In the genomic region with DNA sequence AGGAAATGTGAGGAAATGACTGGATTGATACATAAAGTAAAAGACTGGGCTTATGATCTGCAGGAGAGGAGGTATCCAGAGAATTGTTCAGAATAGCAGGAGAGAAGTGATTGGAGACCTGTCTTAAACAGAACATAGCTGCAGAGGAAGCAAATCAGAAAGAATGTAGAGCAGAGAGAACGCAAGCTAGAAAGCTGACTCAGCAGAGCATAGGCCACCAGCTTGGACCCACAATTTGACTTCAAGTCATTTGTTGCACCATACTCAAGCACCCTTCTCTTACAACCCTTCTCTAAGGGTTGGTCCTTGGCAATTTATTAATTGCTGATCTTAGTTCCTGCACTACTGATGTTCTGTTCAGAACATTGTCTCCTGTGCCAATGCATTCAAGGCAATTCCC, we compare ENCODE assay signal across 16 mouse cellular contexts.
"Had no signal": no experiment of that assay in that cellular context is flagged by ENCODE, and none has a peak within 500 bp of the region (broad histone marks: within the 10 kb centered on the region; RNA-seq: fewer than 3 reads in every experiment).

No protein-coding gene starts in this region.

- H3K27me3 ChIP-seq: neural tube, embryonic 13.5 days; neural tube, embryonic 15.5 days; stomach, embryonic 15.5 days had no signal

- H3K36me3 ChIP-seq: neural tube, embryonic 13.5 days; neural tube, embryonic 15.5 days; stomach, embryonic 15.5 days had no signal

- DNase-seq: retina, postnatal 1 day; right cerebral cortex, adult 18-20 months; right cerebral cortex, postnatal 14 days; right cerebral cortex, postnatal 25 days; right cerebral cortex, postnatal 4 days; spleen, adult 18-20 months; thymus, adult 18-20 months; thymus, adult 2 months; thymus, postnatal 14 days; thymus, postnatal 25 days; thymus, postnatal 36 days; thymus, postnatal 4 days had no signal

- H3K4me3 ChIP-seq: neural tube, embryonic 13.5 days; neural tube, embryonic 15.5 days; stomach, embryonic 15.5 days had no signal

- H3K9me3 ChIP-seq: neural tube, embryonic 13.5 days; neural tube, embryonic 15.5 days; stomach, embryonic 15.5 days had no signal

- H3K4me2 ChIP-seq: neural tube, embryonic 13.5 days; neural tube, embryonic 15.5 days; stomach, embryonic 15.5 days had no signal

- H3K27ac ChIP-seq: neural tube, embryonic 13.5 days; neural tube, embryonic 15.5 days; stomach, embryonic 15.5 days; stomach, postnatal 0 days had no signal

- H3K4me1 ChIP-seq: neural tube, embryonic 13.5 days; neural tube, embryonic 15.5 days; stomach, embryonic 15.5 days had no signal

- H3K9ac ChIP-seq: neural tube, embryonic 13.5 days; neural tube, embryonic 15.5 days; stomach, embryonic 15.5 days had no signal
